9 mouse cellular contexts compared by ENCODE assay signal in the genomic region with DNA sequence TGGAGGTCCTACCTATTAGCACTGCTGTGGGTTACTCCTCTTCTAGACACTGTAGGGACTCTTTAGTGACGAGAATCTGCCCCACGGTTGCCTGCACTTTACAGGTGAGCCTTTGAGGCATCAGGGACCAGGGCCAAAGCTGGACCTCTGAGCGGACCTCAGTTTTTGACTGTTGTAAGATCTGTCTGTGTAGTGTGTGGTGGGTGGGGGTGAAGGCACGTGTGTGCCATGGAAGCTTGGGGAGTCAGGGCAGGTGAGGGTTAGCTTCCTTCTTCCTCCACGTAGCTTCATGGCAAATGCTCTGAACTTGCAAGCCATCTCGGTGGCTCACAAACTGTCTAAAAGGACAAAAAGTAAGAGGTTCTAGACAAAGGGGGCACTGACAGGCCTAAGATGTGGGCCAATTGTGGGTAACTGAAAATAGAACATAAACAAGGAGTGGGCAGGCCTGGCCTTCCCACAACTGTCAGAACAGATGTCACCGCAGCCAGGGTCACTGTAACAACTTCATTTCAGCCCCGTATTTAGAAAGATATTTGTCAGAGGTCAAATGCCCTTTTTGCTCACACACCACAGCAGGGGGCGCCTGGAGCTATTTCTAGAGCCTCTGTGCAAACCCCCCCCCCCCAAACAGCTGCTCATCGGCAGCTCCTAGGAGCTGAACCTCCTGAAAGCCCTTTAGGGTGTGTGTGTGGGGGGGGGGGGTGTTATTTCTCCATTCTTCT.
DNase-seq lines count a peak whose midpoint lies in the region; ATAC-seq and TF ChIP-seq lines count a peak whose summit lies in the region.
"Had no signal": no experiment of that assay in that cellular context is flagged by ENCODE, and none has a peak within 500 bp of the region (broad histone marks: within the 10 kb centered on the region; RNA-seq: fewer than 3 reads in every experiment).

No protein-coding gene starts in this region.

- no peaks in the 10 kb centered on the region for H3K36me3 ChIP-seq in hindbrain, postnatal 0 days (ENCODE audit: insufficient read depth, low read length)

- intact Hi-C loops in left cerebral cortex, adult 2 months (cut with DNase I), result no loop called here

- H3K4me2 ChIP-seq in hindbrain, postnatal 0 days (ENCODE audit: low read depth, low read length), result no peak overlapping the region
- H3K4me2 ChIP-seq: limb, embryonic 15.5 days had no signal

- no peak overlapping the region for H3K9ac ChIP-seq in hindbrain, postnatal 0 days (replicated peaks; ENCODE audit: low read length)
- H3K9ac ChIP-seq: limb, embryonic 15.5 days had no signal

- peak; percentile 53 to 55 for DNase-seq in cerebellum, postnatal 10 days
- DNase-seq in cerebellum, adult 11 months, result no peak
- no peak for DNase-seq in left cerebral cortex, adult 2 months (ENCODE audit: extremely low spot score in 1 of 2, low spot score in 2 of 2)
- no peak for DNase-seq in left cerebral cortex, adult 9 months (ENCODE audit: low spot score in 2 of 2)
- DNase-seq in NIH3T3 (ENCODE audit: low read depth), result peak; percentile 60
- no peak for DNase-seq in hindbrain, postnatal 0 days (ENCODE audit: low spot score)
- DNase-seq in frontal cortex, adult 2 months (ENCODE audit: extremely low spot score in 1 of 2, low spot score in 1 of 2), result no peak
- no peak for DNase-seq in cerebellum, adult 18-20 months

- H3K4me1 ChIP-seq in hindbrain, postnatal 0 days (ENCODE audit: insufficient read depth, low read length), result no peaks in the 10 kb centered on the region

- WGBS in hindbrain, postnatal 0 days, result 58% methylated on average over 10 of the region's 10 CpGs

- no peaks in the 10 kb centered on the region for H3K27me3 ChIP-seq in hindbrain, postnatal 0 days (ENCODE audit: insufficient read depth, low read length)
- H3K27me3 ChIP-seq: limb, embryonic 15.5 days had no signal

- no peak overlapping the region for H3K4me3 ChIP-seq in left cerebral cortex, adult 2 months
- no peak overlapping the region for H3K4me3 ChIP-seq in hindbrain, postnatal 0 days (ENCODE audit: low read length)
- H3K4me3 ChIP-seq: limb, embryonic 15.5 days had no signal

- no peaks in the 10 kb centered on the region for H3K9me3 ChIP-seq in hindbrain, postnatal 0 days (ENCODE audit: low read length)
- H3K9me3 ChIP-seq: limb, embryonic 15.5 days had no signal

- ATAC-seq in hindbrain, postnatal 0 days, result no peak

- no peak overlapping the region for H3K27ac ChIP-seq in left cerebral cortex, adult 2 months
- H3K27ac ChIP-seq in hindbrain, postnatal 0 days, result no peak overlapping the region
- H3K27ac ChIP-seq: limb, embryonic 15.5 days had no signal

- TF ChIP-seq CTCF in left cerebral cortex, adult 2 months (IDR thresholded peaks at IDR 0.05), result peak; percentile 16; the same call in 1 of the 2 replicates
- peak; percentile 17; the same call in 1 of the 2 replicates for TF ChIP-seq CTCF in hindbrain, postnatal 0 days (IDR thresholded peaks at IDR 0.05; ENCODE audit: low read depth)

Comparison
In these comparisons a context has a peak if more than half of its experiments do, and no peak if none do; other contexts are left out.
1. DNase-seq: peak in cerebellum, postnatal 10 days (2 of 2) and NIH3T3 (single experiment); none in cerebellum, adult 11 months (single experiment), left cerebral cortex, adult 2 months (0 of 2), left cerebral cortex, adult 9 months (0 of 2), hindbrain, postnatal 0 days (single experiment), frontal cortex, adult 2 months (0 of 2) and cerebellum, adult 18-20 months (0 of 2).